Mouse (Mus musculus): ENCODE measurements around the gene Gm9821. TPM values are rescaled to one million over a fixed set of nuclear protein-coding genes. Genes with fewer than 3 reads are reported as not detected.

The Gm9821 gene
- polyA plus RNA-seq, 1 experiment from 2014 or later: 1.1 TPM

GRCm38 (mm10) chr2:91906141-91906540 is 39.4 kb upstream of the Gm9821 start:
- H3K36me3 ChIP-seq (ENCODE audit: insufficient read depth): peaks cover 38% of the 10 kb centered on the region; the same call in 1 of the 2 replicates
- no peak overlapping the region for H3K4me2 ChIP-seq

DNA sequence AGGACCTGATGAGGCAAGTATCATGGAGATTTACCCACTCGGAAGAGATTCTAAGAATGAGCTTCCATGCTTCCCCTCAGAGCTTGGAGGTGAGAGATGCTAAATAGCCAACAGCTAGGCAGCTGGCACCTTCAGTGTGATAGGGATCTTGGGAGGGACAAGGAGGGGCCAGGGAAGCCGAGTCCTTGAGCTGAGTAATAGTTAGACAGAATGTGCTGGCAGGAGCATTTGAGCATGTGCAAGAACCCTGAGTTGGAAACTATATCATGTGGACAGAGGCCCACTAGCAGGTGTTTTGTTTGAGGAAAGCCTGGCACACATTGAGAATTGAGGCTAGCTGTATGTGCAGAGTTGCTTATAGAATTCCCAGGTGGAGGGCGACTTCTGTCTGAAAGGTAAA is 32.9 kb upstream of the Gm9821 start:
- 63% methylated on average over 3 of the region's 3 CpGs for WGBS
- no peak overlapping the region for H3K4me2 ChIP-seq

More at GRCm38 (mm10) chr2:91906141-91906540, 39.4 kb upstream of the Gm9821 start:
- no peak for TF ChIP-seq CTCF (IDR thresholded peaks at IDR 0.05; ENCODE audit: low read depth)
- Histone ChIP-seq H3K4me1 (ENCODE audit: insufficient read depth) (no peaks in the 10 kb centered on the region), H3K9me3 (ENCODE audit: low read depth, low read length) (no peaks in the 10 kb centered on the region), H3K4me3 (ENCODE audit: low read depth, low read length) (no peak overlapping the region), H3K27ac (ENCODE audit: low read depth) (no peak overlapping the region), H3K9ac (no peak overlapping the region), H3K27me3 (ENCODE audit: insufficient read depth, low read length) (no peaks in the 10 kb centered on the region)
- WGBS: 95% methylated on average over 2 of the region's 2 CpGs
- ATAC-seq (ENCODE audit: insufficient read depth) (no peak), DNase-seq (no peak)

GRCm38 (mm10) chr2:91913328-91914110 is 32.0 kb upstream of the Gm9821 start:
- TF ChIP-seq CTCF (IDR thresholded peaks at IDR 0.05; ENCODE audit: low read depth): no peak
- no peaks in the 10 kb centered on the region for H3K27me3 ChIP-seq (ENCODE audit: insufficient read depth, low read length)
- no peak overlapping the region for H3K9ac ChIP-seq
- no peak overlapping the region for H3K27ac ChIP-seq (ENCODE audit: low read depth)
- WGBS: 71% methylated on average over 7 of the region's 7 CpGs
- H3K4me3 ChIP-seq (ENCODE audit: low read depth, low read length): no peak overlapping the region
- no peaks in the 10 kb centered on the region for H3K9me3 ChIP-seq (ENCODE audit: low read depth, low read length)
- H3K4me2 ChIP-seq: no peak overlapping the region
- peaks cover 73% of the 10 kb centered on the region for H3K36me3 ChIP-seq (ENCODE audit: insufficient read depth)
- no peaks in the 10 kb centered on the region for H3K4me1 ChIP-seq (ENCODE audit: insufficient read depth)
- no peak for ATAC-seq (ENCODE audit: insufficient read depth)
- DNase-seq: peak; percentile 2

More for the DNA sequence above, 32.9 kb upstream of the Gm9821 start:
- Histone ChIP-seq H3K36me3 (ENCODE audit: insufficient read depth) (peaks cover 72% of the 10 kb centered on the region), H3K27me3 (ENCODE audit: insufficient read depth, low read length) (no peaks in the 10 kb centered on the region), H3K9me3 (ENCODE audit: low read depth, low read length) (no peaks in the 10 kb centered on the region), H3K4me3 (ENCODE audit: low read depth, low read length) (no peak overlapping the region), H3K4me1 (ENCODE audit: insufficient read depth) (no peaks in the 10 kb centered on the region), H3K27ac (ENCODE audit: low read depth) (no peak overlapping the region), H3K9ac (no peak overlapping the region)
- TF ChIP-seq CTCF (IDR thresholded peaks at IDR 0.05; ENCODE audit: low read depth): no peak
- ATAC-seq (ENCODE audit: insufficient read depth) (no peak), DNase-seq (no peak)

DNA sequence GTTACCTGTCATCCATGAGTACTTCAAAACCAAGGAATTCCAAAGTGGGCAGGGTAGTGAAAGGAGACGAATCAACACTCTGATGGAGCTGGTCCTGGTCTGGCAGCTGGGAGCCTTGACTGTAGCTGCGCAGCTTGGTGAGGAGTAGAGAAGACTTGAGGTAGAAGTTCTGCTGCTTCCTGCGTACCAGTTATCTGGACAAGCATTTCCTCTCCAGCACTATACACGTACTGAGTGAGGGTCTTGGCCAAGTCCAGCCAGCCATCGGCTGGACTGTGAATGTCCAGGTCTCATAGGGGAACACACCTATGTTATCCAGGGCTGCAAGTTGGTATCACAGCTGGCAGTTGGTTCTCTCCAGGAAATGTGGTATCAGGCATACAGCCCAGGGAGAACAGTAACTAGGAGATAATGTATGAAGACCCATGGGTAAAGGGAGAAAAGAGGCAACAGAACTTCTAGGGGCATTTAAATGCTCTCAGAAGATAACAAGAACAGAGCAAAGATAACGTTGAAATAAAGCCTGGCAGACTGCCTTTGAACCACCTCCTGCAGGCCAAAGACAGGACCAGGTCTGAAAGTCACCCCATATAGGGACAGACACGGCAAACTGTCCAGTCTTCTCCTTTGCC is 29.0 kb upstream of the Gm9821 start:
- H3K4me3 ChIP-seq (ENCODE audit: low read depth, low read length): no peak overlapping the region
- peaks cover 46% of the 10 kb centered on the region for H3K36me3 ChIP-seq (ENCODE audit: insufficient read depth)
- H3K4me1 ChIP-seq (ENCODE audit: insufficient read depth): no peaks in the 10 kb centered on the region
- TF ChIP-seq CTCF (IDR thresholded peaks at IDR 0.05; ENCODE audit: low read depth): no peak
- H3K9me3 ChIP-seq (ENCODE audit: low read depth, low read length): no peaks in the 10 kb centered on the region
- H3K9ac ChIP-seq: no peak overlapping the region
- 86% methylated on average over 7 of the region's 7 CpGs for WGBS
- peaks cover 11% of the 10 kb centered on the region for H3K27me3 ChIP-seq (ENCODE audit: insufficient read depth, low read length)
- no peak overlapping the region for H3K4me2 ChIP-seq
- no peak for DNase-seq
- ATAC-seq (ENCODE audit: insufficient read depth): no peak
- no peak overlapping the region for H3K27ac ChIP-seq (ENCODE audit: low read depth)

DNA sequence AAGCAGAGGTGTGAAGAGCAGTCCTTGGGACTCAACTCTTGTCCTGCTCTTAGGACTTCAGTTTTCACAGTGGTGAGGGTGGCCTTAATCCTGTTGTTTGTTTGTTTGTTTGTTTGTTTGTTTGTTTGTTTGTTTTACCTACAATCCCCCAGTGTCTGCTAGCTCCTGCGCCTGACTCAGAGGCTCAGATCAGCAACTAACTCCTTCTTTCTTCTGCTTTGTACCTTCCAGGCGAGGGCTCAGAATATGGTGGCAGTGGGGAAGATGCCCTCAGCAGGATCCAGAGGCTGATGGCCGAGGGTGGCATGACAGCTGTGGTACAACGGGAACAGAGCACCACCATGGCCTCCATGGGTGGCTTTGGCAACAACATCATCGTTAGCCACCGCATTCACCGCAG is 28.4 kb upstream of the Gm9821 start:
- H3K27me3 ChIP-seq (ENCODE audit: insufficient read depth, low read length): peaks cover 17% of the 10 kb centered on the region

DNA sequence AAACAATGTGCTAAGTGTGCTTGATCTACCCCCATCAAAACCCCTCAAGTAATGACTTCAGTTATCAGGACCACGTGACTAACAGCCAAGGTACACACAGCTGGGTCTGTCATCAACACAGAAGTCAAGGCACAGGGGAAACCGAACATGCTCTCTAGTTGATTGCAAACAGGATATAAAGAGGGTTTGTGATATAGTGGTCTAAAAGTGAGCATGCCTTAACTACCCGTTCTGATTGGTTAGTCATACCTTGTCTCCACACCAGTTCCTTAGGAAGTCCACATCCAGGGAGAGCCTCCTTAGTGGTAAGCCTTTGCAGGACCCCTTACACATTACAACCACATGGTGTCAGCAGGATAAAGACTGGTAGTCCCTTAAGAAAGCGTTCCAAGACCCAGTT is 25.4 kb upstream of the Gm9821 start:
- no peak overlapping the region for H3K4me3 ChIP-seq (ENCODE audit: low read depth, low read length)
- peaks cover 21% of the 10 kb centered on the region; the same call in 1 of the 2 replicates for H3K36me3 ChIP-seq (ENCODE audit: insufficient read depth)
- WGBS: 54% methylated on average over 4 of the region's 4 CpGs
- no peak for TF ChIP-seq CTCF (IDR thresholded peaks at IDR 0.05; ENCODE audit: low read depth)
- H3K9ac ChIP-seq: no peak overlapping the region
- no peak overlapping the region for H3K27ac ChIP-seq (ENCODE audit: low read depth)
- ATAC-seq (ENCODE audit: insufficient read depth) (no peak), DNase-seq (no peak)
- H3K27me3 ChIP-seq (ENCODE audit: insufficient read depth, low read length): peaks cover 47% of the 10 kb centered on the region
- no peaks in the 10 kb centered on the region for H3K9me3 ChIP-seq (ENCODE audit: low read depth, low read length)
- peaks cover 7% of the 10 kb centered on the region for H3K4me1 ChIP-seq (ENCODE audit: insufficient read depth)
- H3K4me2 ChIP-seq: no peak overlapping the region

More for the DNA sequence above, 28.4 kb upstream of the Gm9821 start:
- no peak overlapping the region for H3K27ac ChIP-seq (ENCODE audit: low read depth)
- no peaks in the 10 kb centered on the region for H3K9me3 ChIP-seq (ENCODE audit: low read depth, low read length)
- peaks cover 40% of the 10 kb centered on the region for H3K36me3 ChIP-seq (ENCODE audit: insufficient read depth)
- H3K4me2 ChIP-seq: no peak overlapping the region
- 85% methylated on average over 7 of the region's 7 CpGs for WGBS
- ATAC-seq (ENCODE audit: insufficient read depth) (no peak), DNase-seq (no peak)
- H3K9ac ChIP-seq: no peak overlapping the region
- H3K4me3 ChIP-seq (ENCODE audit: low read depth, low read length): no peak overlapping the region
- H3K4me1 ChIP-seq (ENCODE audit: insufficient read depth): no peaks in the 10 kb centered on the region
- TF ChIP-seq CTCF (IDR thresholded peaks at IDR 0.05; ENCODE audit: low read depth): no peak

GRCm38 (mm10) chr2:91921181-91921789 is 24.2 kb upstream of the Gm9821 start:
- peaks cover 16% of the 10 kb centered on the region; the same call in 1 of the 2 replicates for H3K36me3 ChIP-seq (ENCODE audit: insufficient read depth)
- H3K9ac ChIP-seq: peak overlapping the region; percentile 29; the same call in 1 of the 2 replicates
- DNase-seq (peak; percentile 88), ATAC-seq (ENCODE audit: insufficient read depth) (peak; percentile 28; the same call in 1 of the 2 replicates)
- TF ChIP-seq CTCF (IDR thresholded peaks at IDR 0.05; ENCODE audit: low read depth): no peak
- peaks cover 47% of the 10 kb centered on the region for H3K27me3 ChIP-seq (ENCODE audit: insufficient read depth, low read length)
- no peaks in the 10 kb centered on the region for H3K9me3 ChIP-seq (ENCODE audit: low read depth, low read length)
- H3K4me3 ChIP-seq (ENCODE audit: low read depth, low read length): peak overlapping the region; percentile 54
- no peak overlapping the region for H3K27ac ChIP-seq (ENCODE audit: low read depth)
- 3% methylated on average over 31 of the region's 31 CpGs for WGBS
- H3K4me2 ChIP-seq: peak overlapping the region; percentile 96
- peaks cover 7% of the 10 kb centered on the region for H3K4me1 ChIP-seq (ENCODE audit: insufficient read depth)
